Mouse (Mus musculus): ENCODE results near the gene Sh3pxd2a. TPM values are rescaled to one million over a fixed set of nuclear protein-coding genes. Genes with fewer than 3 reads are reported as not detected.
"Not testable (repeated sequence)": the region's sequence is repeated elsewhere in the genome, so short reads cannot be mapped to it uniquely, and the experiment has no call there.

The Sh3pxd2a gene
- polyA plus RNA-seq, 1 experiment from 2014 or later: 6.4 TPM

DNA sequence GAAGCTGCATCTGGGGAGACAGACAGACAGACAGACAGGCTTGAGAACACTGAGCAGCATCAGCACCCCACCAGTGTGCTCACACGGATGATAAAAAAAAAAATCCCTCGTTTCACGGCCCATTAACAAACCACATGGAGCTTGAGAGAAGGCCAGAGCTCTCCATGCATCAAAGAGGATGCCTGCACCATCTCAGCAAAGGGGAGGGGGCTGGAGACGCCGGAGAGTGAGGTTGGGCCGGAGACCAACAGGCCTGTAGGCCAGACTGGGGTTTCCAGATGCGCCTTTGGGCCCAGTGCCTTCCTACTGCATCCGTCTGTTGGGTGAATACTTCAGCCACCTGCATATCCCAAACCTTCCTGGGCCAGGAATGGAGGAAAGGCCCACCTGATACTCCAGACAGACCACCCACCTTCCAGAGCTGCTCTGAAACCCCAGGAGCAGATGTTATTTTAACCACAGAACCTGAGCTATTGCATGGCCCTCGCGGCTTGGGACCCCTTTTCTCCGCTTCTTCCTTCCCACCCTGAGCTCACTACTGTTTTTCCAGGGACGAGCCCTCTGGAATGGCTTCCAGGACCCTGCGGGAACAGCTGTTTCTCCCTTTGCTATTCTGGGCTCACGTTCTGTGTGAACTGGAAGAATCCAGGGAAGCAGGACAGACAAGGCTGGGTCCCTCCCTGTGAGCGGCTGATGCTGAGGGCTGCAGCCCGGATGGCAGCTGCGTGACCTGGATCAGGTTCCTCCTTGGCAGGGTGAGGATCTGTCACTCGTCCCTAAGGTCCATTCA is 66.1 kb downstream of the Sh3pxd2a start:
- no peaks in the 10 kb centered on the region for H3K36me3 ChIP-seq
- no peaks in the 10 kb centered on the region for H3K9me3 ChIP-seq (replicated peaks)
- peak overlapping the region; percentile 69 for H3K27ac ChIP-seq
- WGBS: 28% methylated on average over 18 of the region's 18 CpGs
- H3K4me3 ChIP-seq (replicated peaks): no peak overlapping the region
- H3K4me2 ChIP-seq: no peak overlapping the region
- H3K27me3 ChIP-seq: no peaks in the 10 kb centered on the region
- H3K9ac ChIP-seq: no peak overlapping the region
- peak; percentile 65 for ATAC-seq (replicated peaks; ENCODE audit: low FRiP score)
- peaks cover 36% of the 10 kb centered on the region for H3K4me1 ChIP-seq

DNA sequence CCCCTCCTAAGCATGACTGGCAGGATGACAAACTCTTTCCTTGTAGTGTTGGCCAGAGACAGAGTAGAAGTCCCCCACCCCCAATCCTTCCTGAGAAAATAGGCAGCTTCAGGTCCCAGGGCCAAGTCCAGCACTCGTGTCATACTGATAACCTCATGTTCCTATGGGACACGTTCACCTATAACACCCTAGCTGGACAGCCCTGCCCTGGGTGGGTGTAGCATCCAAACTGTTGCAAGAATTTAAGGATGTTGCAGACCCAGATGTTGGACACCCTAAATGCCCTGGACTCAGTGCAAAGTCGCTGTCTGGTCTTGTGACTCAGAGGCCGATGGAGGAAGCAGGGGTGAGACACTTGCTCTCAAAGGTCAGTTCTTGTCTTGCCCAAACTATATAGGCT is 68.9 kb downstream of the Sh3pxd2a start:
- Histone ChIP-seq H3K9ac (no peak overlapping the region), H3K4me3 (replicated peaks) (no peak overlapping the region), H3K4me2 (no peak overlapping the region), H3K4me1 (peaks cover 27% of the 10 kb centered on the region), H3K36me3 (no peaks in the 10 kb centered on the region), H3K27ac (no peak overlapping the region), H3K27me3 (no peaks in the 10 kb centered on the region), H3K9me3 (replicated peaks) (no peaks in the 10 kb centered on the region)
- 75% methylated on average over 4 of the region's 4 CpGs for WGBS
- no peak for ATAC-seq (replicated peaks; ENCODE audit: low FRiP score)

DNA sequence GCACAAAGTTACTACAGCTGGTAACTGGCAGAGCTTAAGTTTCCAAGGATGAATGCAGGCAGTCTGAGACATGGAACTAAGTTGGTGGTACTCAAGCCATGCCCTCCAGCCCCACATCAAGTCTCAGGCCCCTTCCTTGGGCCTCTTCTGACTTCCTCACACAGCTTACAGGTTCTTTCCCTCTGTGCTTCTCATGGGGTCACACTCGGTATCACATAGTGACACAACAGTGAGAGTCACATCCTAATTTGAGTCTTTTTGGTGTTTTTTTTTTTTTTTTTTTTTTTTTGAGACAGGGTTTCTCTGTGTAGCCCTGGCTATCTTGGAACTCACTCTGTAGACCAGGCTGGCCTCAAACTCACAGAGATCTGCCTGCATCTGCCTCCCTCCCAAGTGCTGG is 69.4 kb downstream of the Sh3pxd2a start:
- not testable (repeated sequence) for H3K9me3 ChIP-seq (replicated peaks); H3K36me3 ChIP-seq; ATAC-seq (replicated peaks; ENCODE audit: low FRiP score); H3K4me3 ChIP-seq (replicated peaks); H3K9ac ChIP-seq; H3K27ac ChIP-seq; H3K27me3 ChIP-seq; H3K4me2 ChIP-seq
- 89% methylated on average over 1 of the region's 1 CpGs for WGBS
- peaks cover 25% of the 10 kb centered on the region for H3K4me1 ChIP-seq

DNA sequence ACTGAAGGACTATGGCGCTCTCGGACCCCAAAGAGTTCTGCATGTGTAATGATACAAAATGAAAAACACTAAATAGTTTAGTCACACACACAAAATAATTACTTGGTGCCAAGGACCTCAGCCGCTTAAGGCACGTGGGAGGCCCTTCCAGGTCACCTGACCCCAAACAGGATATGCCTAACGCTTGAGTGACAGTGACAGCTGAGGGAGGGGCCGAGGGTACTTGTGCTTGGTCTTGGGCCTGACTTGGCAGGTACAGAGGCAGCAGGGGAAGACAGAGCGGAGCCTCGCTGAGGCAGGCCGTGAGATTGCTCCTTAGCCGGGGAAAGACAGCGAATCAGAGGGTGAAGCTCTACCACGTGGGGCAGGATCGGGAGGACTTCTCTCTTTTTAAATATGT is 73.3 kb downstream of the Sh3pxd2a start:
- H3K4me3 ChIP-seq (replicated peaks): no peak overlapping the region
- no peak overlapping the region for H3K27ac ChIP-seq
- no peaks in the 10 kb centered on the region for H3K9me3 ChIP-seq (replicated peaks)
- no peak overlapping the region for H3K4me2 ChIP-seq
- WGBS: 64% methylated on average over 13 of the region's 13 CpGs
- H3K9ac ChIP-seq: no peak overlapping the region
- no peak for ATAC-seq (replicated peaks; ENCODE audit: low FRiP score)
- no peaks in the 10 kb centered on the region for H3K27me3 ChIP-seq
- H3K36me3 ChIP-seq: no peaks in the 10 kb centered on the region
- H3K4me1 ChIP-seq: peaks cover 32% of the 10 kb centered on the region

DNA sequence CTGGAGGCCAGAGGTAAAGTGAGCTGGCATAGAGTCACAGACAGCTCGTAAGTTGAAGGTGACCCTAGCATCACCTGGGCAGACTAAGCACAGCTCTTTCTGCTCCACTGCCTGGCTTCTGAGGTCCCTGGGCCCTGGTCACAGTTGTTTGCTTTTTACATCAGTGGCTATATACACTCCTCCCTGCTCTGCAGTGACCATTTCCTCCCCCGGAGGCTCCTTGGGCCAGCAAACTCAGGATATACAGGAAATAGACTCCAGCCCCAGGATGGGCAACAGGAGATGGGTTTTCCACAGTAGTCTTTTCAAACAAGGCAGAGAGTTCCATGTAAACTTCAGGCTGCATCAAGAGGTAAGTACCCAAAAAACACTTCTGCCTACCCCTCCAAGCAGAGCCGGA is 76.3 kb downstream of the Sh3pxd2a start:
- no peak overlapping the region for H3K4me3 ChIP-seq (replicated peaks)
- ATAC-seq (replicated peaks; ENCODE audit: low FRiP score): peak; percentile 92
- no peaks in the 10 kb centered on the region for H3K9me3 ChIP-seq (replicated peaks)
- H3K36me3 ChIP-seq: no peaks in the 10 kb centered on the region
- peaks cover 37% of the 10 kb centered on the region for H3K4me1 ChIP-seq
- H3K4me2 ChIP-seq: no peak overlapping the region
- 22% methylated on average over 3 of the region's 3 CpGs for WGBS
- H3K9ac ChIP-seq: no peak overlapping the region
- H3K27ac ChIP-seq: peak overlapping the region; percentile 89
- H3K27me3 ChIP-seq: no peaks in the 10 kb centered on the region

DNA sequence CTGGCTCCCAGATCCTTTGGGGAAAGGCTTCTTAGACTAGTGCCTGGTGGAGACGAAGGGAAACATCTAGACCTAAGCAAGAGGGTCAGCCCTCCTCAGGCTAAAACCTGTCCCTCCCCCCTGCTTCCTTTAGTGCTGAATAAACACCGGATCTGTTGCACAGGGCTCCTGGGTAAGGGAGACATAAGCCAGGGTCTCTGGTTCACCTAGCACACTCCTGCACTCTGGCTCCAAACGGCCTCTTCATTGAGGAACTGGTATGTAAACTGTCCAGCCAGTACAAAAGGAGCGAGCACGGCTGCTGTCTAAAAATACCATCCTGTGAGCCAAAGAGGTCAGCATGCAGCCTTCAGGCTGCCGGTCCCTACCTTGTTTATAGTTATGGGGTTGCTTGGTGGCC is 76.8 kb downstream of the Sh3pxd2a start:
- Histone ChIP-seq H3K27me3 (no peaks in the 10 kb centered on the region), H3K9ac (no peak overlapping the region), H3K4me1 (peaks cover 37% of the 10 kb centered on the region), H3K36me3 (no peaks in the 10 kb centered on the region), H3K4me2 (no peak overlapping the region), H3K27ac (peak overlapping the region; percentile 89), H3K9me3 (replicated peaks) (no peaks in the 10 kb centered on the region), H3K4me3 (replicated peaks) (no peak overlapping the region)
- peak; percentile 14 for ATAC-seq (replicated peaks; ENCODE audit: low FRiP score)
- WGBS: 8% methylated on average over 6 of the region's 6 CpGs

DNA sequence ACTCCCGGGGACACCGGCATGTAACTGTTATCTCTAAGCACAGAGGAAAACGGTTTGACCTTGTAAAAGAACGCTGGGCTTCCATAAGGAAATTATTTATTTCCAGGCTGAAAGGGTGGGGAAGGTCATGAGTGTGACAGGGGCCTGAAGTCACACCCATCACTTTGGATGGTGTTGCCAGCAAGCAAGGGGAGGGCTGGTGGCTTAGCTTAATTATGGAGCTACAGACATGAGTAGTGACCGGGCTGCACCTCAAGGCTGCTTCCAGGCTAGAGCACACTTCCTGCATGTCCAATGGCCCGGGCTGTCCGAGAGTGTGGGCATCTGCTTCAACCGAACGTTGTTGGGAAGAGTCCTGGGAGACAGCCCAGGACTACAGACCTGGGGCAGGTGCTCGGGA is 78.2 kb downstream of the Sh3pxd2a start:
- no peak overlapping the region for H3K27ac ChIP-seq
- no peak overlapping the region for H3K4me3 ChIP-seq (replicated peaks)
- no peak overlapping the region for H3K4me2 ChIP-seq
- no peak for ATAC-seq (replicated peaks; ENCODE audit: low FRiP score)
- H3K36me3 ChIP-seq: no peaks in the 10 kb centered on the region
- peaks cover 33% of the 10 kb centered on the region for H3K4me1 ChIP-seq
- H3K9ac ChIP-seq: no peak overlapping the region
- no peaks in the 10 kb centered on the region for H3K27me3 ChIP-seq
- H3K9me3 ChIP-seq (replicated peaks): no peaks in the 10 kb centered on the region
- 66% methylated on average over 10 of the region's 10 CpGs for WGBS

DNA sequence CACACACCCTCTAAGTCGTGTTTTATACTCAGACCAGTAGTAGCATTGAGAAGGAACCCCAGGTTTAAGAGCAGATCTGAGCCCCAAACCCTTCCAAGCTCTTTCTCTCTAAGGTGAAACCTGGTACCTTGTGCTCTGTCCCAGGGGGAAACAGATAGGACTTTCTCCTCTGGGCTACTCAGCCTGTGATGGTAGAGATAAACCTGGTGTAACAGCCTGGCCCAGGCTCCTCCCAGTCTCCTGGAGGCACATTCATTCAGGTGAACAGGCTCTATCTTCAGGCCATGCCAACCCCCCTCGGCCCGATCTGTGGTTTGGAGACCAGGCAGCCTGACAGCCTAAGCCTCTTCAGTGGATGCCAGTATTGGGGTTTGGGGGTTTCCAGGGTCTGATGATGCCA is 79.6 kb downstream of the Sh3pxd2a start:
- Histone ChIP-seq H3K9ac (no peak overlapping the region), H3K9me3 (replicated peaks) (no peaks in the 10 kb centered on the region), H3K27ac (no peak overlapping the region), H3K36me3 (no peaks in the 10 kb centered on the region), H3K4me1 (peaks cover 31% of the 10 kb centered on the region), H3K4me3 (replicated peaks) (no peak overlapping the region), H3K27me3 (no peaks in the 10 kb centered on the region), H3K4me2 (no peak overlapping the region)
- no peak for ATAC-seq (replicated peaks; ENCODE audit: low FRiP score)
- WGBS: 83% methylated on average over 3 of the region's 3 CpGs

DNA sequence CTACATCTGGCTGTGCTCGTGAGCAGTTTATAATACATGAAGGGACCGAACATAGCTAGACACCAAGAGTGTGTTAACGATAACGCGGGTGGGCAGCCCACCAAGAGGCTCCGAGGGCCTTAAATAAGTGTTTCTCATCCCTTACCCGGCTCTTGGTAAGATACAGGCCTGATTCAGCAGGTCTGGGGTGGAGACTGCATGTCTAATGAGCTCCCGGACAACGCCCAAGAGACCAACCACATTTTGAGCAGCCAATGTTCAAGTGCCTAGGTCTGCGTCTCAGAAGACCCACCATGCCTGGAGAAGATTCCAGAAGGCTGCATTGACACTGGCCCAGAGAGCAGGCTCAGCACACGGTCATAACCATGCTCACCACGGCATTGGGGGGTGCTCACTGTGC is 80.2 kb downstream of the Sh3pxd2a start:
- no peak overlapping the region for H3K4me3 ChIP-seq (replicated peaks)
- H3K36me3 ChIP-seq: no peaks in the 10 kb centered on the region
- no peak for ATAC-seq (replicated peaks; ENCODE audit: low FRiP score)
- no peak overlapping the region for H3K4me2 ChIP-seq
- no peaks in the 10 kb centered on the region for H3K9me3 ChIP-seq (replicated peaks)
- no peak overlapping the region for H3K27ac ChIP-seq
- no peaks in the 10 kb centered on the region for H3K27me3 ChIP-seq
- H3K4me1 ChIP-seq: peaks cover 31% of the 10 kb centered on the region
- no peak overlapping the region for H3K9ac ChIP-seq
- WGBS: 84% methylated on average over 12 of the region's 12 CpGs

DNA sequence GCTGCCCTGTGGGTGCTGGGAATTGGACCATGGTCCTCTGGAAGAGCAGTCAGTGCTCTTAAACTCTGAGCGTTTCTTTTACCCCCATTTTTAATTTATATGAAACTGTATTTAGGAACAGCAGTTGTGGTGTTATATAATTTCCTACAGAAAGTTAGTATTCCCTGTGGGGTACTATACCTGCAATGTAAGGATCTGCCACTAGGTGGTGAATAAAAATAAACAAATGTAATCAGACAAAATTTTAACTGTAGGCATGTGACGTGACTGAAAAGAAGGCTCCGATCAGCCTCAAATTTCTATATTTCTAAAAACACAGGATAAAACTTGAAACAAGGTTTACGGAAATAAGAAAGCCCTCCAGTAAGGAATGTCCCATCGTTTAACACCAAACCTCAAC is 81.9 kb downstream of the Sh3pxd2a start:
- no peak for ATAC-seq (replicated peaks; ENCODE audit: low FRiP score)
- Histone ChIP-seq H3K4me3 (replicated peaks) (no peak overlapping the region), H3K9ac (no peak overlapping the region), H3K27ac (no peak overlapping the region), H3K36me3 (no peaks in the 10 kb centered on the region), H3K4me2 (no peak overlapping the region), H3K9me3 (replicated peaks) (no peaks in the 10 kb centered on the region), H3K27me3 (no peaks in the 10 kb centered on the region), H3K4me1 (peaks cover 19% of the 10 kb centered on the region)
- 79% methylated on average over 5 of the region's 5 CpGs for WGBS

DNA sequence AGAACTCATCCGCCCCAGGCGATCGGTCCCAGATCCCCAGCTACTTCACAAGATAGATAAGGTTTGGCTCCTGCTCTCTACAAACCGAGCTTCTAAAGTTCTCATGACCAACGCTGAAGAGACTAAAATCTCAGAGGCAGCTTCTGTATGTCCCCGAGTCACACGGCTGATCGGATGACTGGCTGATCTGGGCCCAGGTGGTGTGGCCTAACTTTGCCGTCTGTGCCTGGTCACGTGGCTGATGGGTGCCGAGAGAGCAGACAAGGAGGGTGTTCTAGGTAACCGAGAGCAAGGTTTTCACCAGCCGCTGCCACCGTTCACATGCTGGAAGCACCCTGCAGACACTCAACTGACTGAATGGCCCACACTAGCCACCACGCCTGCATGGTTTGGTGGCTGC is 83.2 kb downstream of the Sh3pxd2a start:
- Histone ChIP-seq H3K4me2 (no peak overlapping the region), H3K9me3 (replicated peaks) (no peaks in the 10 kb centered on the region), H3K27me3 (no peaks in the 10 kb centered on the region), H3K9ac (no peak overlapping the region), H3K36me3 (no peaks in the 10 kb centered on the region), H3K4me3 (replicated peaks) (no peak overlapping the region), H3K4me1 (peaks cover 7% of the 10 kb centered on the region), H3K27ac (no peak overlapping the region)
- ATAC-seq (replicated peaks; ENCODE audit: low FRiP score): no peak
- WGBS: 86% methylated on average over 15 of the region's 15 CpGs

DNA sequence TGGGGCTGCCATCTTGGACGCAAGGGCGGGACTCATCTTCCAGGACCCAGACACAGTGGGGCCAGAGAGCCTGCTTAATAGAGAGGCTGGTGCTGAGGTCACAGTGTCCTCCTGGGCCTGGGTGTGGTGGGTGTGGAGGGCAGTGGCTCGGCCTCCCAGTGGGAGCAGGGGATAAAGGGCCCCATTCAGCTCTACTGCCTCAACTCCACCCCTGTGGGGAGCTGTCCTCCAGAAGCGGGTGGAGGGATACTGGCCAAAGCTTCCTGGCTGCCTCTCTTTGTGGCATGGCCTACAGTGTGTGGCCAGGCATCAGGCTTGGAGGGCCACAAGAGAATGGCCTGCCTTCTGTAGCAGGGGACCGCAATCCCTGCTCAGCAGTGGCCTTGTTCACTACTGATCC is 85.1 kb downstream of the Sh3pxd2a start:
- Histone ChIP-seq H3K27ac (no peak overlapping the region), H3K4me3 (replicated peaks) (no peak overlapping the region)
- WGBS: 71% methylated on average over 5 of the region's 5 CpGs

More for the DNA sequence above, 85.1 kb downstream of the Sh3pxd2a start:
- Histone ChIP-seq H3K36me3 (no peaks in the 10 kb centered on the region), H3K4me1 (peaks cover 3% of the 10 kb centered on the region; the same call in 1 of the 2 replicates), H3K9me3 (replicated peaks) (no peaks in the 10 kb centered on the region), H3K4me2 (no peak overlapping the region), H3K27me3 (no peaks in the 10 kb centered on the region), H3K9ac (no peak overlapping the region)
- peak; percentile 81 for ATAC-seq (replicated peaks; ENCODE audit: low FRiP score)

All from kidney, embryonic 15.5 days (tissue).